Mouse (Mus musculus): ENCODE measurements at regions not wholly inside any gene's neighbourhood (a gene's known extent, or its start where the extent isn't known, plus 50 kb on each side); places are given as distances from the start of the nearest gene placed in this dataset.

DNA sequence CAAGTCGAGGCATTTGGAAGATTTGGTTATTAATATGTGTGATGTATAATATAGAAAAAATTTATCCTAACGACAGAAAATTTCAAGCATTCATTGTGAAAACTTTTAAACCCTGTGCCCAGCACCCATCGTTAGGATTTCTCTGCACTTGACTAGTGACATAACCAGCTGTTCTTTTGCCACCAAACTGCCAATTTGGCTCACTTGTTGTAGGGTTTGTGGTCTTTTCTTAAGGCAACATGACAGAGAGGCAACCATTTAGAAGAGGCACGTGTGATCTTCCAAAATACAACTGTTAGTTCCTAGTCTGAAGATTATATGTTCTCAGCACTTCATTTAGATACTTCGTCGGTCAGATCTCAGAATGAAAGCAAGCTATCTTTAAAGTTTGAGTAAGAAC is 203.8 kb downstream of the Ankrd50 start:
- TF ChIP-seq CTCF (IDR thresholded peaks at IDR 0.05) (no peak), EP300 (IDR thresholded peaks at IDR 0.05) (no peak)
